Mouse (Mus musculus): Measurements from ENCODE around the gene Cfap161.

The Cfap161 gene

DNA sequence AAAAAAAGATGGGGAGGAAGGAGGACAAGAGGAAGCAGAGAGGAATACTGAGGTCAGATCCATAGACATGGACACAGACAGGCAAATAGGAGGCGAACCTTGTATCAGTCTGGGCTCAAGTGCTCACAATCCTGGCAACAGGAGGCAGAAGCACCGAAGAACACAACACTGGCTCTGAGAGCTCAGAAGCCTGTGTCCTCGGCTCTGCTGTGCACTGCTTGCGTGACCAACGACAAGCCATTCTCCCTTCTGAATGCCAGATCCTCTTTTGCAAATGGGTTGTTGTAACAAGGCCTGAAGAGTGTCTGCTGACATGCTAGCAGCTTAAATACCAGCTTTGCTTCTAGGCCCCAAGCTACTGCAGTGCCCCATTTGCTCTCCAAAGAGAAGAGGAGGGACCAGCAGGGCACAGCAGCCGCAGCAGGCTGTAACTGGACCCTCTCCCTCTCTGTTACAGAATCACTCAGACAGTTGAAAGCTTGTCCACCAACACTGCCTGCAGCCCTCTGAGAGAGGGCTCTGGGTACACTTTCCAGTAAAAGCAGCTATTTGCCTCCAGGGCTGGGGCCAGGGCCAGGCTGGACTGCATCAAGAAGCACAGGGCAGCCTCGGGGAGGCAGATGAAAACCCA is 54.9 kb downstream of the Cfap161 start:
- DNase-seq (ENCODE audit: low read depth, low spot score) = no peak

DNA sequence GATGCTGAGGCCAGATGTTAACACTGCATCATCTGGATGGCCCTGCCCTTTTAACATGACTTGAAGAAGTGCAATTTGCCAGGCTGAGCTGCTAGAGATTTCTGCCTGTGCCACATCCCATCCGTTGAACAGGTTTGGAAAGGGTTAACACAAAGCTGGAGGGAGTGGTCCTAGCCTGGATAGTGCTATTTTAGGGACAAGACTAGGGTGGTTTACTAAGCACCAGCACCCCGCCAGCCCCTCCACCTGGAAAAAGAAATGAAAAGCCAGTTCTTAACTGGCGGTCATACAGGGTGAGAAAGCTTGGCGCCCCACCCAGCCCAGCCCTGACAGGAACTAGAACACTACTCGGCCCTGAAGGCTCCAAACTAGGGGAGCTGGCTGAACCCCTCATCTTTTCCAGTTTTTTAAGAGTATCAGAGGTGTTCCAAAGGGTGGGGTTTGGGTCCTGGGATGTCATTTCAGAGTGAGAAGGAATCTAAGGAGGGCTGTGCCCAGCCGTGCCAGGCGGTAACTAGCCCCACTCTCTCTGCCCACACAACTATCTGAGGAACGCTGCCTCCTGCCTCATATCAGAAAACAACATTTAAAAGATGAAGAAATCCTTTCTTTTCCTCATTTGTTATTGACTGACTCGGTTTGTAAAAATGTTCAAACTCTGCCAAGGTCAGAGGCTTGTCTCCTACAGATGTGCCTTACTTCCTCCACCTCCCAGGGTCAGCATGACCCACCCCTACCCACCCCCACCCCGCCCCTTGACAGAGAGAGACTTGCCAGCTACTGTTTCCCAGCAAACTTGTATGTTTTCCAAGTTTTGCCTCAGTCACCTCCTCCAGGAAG is 55.8 kb downstream of the Cfap161 start:
- no peak for DNase-seq (ENCODE audit: low read depth, low spot score)

DNA sequence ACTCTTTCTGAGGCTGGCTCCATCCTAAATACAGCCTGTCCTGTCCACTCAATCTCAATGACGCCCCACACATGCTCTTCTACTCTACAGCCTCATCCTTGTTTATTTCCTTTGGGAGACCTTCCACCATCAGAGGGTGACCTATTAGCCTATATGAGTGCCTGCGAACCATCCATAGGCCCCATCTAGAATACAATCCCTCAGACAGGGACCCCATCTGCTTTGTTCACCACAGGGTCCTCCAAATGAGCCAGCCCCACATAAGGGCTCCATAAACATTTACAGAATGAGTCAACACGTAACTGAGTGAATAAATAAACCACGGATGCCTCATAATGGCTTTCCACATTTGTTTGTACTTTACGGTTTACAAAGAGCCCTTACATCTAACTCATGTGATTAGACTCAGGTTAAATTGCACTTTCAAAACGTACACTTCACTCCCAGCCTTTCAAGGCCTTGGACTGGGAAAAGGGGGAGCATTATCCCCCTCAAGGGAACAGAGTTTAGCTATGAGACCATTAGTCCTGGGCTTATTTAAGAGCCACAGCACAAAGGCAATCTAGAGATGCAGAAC is 56.7 kb downstream of the Cfap161 start:
- no peak for DNase-seq (ENCODE audit: low read depth, low spot score)

DNA sequence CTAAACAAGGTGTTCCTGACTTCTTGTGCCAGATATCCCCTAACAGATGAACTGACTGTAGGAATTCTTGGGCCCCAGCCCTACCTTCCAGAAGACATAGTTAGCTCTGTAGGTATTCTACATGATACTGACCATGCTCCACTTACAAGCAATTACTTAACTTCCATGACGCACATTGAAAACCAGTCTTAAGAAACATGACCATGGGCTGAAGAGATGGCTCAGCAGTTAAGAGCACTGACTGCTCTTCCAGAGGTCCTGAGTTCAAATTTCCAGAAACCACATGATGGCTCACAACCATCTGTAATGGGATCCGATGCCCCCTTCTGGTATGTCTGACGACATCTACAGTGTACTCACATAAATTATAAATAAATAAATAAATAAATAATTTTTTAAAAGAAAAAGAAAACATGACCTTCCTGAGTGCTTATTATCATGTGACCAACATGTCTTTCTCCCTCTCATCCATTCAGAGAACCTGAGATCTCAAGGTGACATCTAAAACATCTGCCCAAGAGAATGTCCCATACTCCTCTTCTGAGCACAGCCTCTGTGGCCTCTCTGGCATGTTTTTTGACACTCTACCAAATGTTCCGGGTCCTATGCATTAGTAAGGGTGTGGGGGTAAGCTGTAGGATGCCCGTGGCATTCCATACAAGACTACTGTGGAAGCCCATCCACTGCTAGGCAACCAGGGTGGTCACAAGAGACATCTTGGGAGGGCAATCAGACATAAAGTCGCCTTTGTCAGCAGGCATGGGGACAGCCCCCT is 58.2 kb downstream of the Cfap161 start:
- DNase-seq (ENCODE audit: low read depth, low spot score) = no peak

DNA sequence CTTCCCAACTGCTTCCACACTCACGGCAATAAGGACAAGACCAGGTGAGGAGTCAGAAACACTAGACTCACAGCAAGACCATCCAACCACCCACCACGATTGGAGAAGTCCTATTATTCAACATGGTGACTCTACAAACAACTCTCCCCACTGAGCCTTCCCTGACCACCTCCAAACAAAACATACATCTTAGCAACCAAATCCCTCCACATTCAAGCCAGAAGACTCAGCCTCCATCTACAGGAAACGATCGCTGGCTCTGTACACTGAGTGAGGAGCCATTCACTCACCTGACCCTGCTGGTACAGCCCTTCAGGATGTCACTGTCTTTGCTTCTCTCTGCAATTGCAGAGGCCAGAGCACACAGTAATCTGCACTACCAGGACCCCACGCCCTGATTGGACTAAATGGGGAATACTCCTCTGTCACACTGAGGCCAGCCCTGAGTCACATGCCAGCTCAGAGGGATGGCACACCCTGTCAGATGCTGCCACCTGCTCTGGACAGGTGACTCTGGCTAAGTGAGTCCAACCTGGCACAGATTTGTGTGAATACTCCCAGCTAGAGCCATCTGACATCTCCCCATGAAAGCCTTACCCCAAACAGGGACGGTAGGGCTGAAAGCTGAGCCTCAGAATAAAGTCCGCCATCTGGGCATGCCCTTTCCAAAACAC is 59.4 kb downstream of the Cfap161 start:
- DNase-seq (ENCODE audit: low read depth, low spot score) = no peak

DNA sequence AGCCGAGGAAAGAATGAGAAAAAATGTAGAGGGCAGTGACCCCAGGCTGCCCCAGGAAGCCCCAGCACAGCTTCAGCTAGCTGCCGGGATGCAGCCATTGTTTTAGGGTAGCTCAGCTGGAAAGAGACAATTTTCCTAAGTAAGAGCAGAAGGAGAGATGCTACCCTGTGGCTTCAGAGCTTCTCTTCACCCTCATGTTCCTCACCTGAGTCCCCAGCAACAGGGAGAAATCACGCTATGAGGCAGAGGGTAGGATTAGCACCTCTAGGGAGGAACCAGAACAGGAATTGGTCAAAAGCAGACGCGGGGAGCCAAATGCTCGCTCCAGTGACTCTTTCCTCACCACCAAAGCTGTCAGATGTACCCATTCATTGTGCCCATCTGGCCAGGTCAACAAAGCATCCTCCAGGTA is 60.0 kb downstream of the Cfap161 start:
- DNase-seq (ENCODE audit: low read depth, low spot score) = no peak

DNA sequence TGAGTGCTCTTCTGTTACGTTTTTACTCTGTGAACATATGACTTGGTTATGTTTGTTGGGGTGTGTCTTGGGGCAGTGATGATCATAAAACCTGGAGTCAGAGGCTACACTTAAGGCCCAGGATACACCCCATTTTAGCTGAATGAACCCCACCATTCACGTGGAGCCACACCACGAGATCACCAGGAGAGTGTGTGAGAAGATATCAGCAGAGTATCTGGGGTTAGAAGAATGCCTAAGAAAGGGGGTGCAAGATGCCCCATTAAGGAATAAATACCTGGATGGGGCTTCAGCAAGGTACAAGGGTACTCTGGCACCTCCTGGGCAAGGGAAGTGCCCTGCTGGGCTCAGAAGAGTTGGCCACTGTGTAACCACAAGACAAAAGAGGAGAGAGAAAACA is 60.4 kb downstream of the Cfap161 start:
- DNase-seq (ENCODE audit: low read depth, low spot score) = no peak

DNA sequence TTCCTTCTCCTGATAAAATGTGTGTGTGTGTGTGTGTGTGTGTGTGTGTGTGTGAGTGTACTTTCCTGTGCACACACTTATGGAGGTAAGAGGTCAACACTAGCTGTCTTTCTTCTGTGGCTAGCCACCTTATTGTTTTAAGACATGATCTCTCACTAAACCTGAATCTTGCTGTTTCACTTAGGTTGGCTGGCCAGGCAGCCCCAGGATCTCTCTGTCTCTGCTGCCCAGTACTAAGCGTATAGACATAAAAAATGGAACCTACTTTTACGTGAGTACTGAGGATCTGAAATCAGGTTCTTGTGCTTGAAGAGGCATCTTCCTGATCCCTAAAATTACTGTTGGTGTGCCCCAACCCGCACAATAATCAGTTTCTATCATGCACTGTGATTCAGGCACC is 61.9 kb downstream of the Cfap161 start:
- no peak for DNase-seq (ENCODE audit: low read depth, low spot score)

DNA sequence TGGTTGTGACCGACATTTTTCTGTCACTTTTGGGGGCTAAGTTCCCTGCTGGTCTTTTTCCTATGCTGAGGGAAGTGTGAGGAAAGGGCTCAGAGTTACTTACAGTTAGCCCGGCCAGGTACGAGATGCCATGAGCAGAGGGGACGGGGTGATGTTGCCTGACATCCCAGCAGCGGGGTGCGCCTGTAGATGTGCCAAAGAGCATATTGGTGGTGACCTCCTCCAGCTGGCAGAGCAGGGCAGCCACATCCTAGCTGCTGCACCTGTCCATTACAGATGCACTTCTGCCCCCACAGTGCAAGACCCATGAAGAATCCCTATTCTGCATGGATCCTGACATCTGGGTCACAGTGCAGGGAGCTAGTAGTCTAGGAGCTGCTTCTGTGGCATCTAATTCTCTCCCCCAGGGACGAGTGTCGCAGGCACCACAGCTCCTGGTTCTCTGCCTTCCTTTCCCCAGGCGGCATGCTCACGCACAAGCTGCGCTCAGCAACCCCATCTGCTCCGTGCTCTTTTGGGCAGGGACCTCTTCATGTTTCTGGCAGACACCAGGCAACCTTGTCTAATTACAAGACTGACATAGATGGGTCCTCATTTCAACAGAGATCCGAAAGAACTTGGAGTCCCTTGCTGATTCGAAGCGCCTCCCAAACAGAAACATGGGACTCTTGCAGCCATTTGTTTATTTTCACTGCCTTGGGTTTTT is 62.6 kb downstream of the Cfap161 start:
- no peak for DNase-seq (ENCODE audit: low read depth, low spot score)

DNA sequence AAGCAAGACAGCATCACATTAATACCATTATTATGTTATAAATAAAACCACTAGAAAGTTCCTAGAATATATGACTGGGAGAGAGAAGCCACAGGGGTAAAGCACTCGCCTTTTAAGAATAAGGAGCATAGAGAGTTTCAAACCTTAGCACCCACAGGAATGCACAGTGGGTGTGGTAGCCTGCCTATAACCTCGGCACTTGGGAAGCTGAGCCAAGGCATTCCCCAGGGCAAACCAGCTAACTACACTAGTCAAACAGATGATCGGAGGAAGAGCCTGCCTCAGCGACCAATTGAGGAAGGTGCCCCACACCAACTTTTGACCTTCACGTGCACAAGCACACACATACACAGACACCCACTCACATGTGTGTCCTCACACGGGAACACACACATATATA is 63.4 kb downstream of the Cfap161 start:
- DNase-seq (ENCODE audit: low read depth, low spot score) = no peak

DNA sequence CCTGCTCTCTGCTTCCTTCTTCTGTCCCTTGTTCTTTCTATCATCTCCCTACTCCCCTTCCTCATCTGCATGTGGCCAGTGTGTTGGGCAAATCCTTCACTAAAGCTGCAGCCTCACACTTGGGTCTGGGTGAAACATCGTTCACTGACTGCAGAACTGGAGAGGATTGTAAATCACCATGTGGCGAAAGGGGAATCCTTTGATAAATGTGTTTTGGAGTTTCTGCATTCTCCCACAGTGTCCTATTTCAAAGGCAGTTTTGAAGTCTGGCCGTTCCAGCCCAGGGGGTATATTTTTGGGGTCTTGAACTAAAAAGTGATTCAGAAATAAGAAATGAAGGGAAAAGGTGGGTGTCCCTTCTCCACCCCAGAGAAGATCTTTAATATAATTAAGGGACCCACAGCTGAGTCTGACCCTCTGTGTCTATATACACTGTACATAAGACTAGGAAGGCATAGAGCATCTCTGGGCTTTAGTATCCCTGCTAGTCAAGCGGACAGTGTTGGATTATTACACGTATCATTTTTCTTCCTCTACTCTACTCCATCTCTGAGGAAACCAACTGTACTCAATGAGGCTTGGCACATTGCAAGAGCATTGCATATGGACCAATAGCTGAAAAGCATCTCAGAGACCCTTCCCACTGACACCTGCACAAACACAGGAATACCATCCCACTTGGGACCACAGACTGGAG is 67.6 kb downstream of the Cfap161 start:
- peak; percentile 63 for DNase-seq (ENCODE audit: low read depth, low spot score)

DNA sequence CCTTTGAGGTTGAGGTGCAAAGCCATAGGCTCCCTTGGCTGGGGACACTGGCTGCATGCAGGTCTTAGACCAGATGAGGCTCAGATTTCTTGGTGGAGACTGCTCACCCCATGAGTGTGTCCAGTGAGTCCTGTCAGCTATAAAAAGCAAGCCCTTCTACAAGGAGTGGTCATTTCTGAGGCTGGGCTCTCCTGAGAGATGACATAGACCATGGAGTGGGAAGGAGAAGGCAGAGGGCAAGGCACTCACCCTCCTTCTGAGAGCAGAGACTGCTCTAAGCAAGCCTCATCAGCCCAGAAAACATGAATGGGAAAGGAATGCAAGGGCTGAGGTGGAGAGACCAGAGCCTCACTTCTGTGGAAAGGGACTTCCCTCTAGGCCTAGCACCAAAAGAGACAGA is 68.9 kb downstream of the Cfap161 start:
- DNase-seq (ENCODE audit: low read depth, low spot score) = no peak

DNA sequence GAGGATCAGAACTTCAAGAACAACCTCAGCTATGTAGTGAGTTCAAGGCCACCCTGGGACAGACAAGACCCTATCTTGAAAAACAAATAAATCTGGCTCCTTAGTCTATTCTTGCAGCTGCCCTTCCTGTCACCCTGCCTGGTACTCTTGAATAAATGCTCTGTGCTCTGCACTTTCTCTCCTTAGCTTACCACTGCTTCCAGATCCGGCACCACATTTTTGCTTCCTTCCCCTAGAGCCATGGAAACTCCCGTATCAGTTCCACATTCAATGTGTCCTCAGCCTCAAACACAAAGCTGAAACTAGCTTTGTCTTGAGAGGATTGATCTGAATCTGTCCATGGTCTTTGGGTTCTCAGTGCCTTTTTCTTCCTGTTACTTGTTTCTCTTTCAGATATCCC is 70.1 kb downstream of the Cfap161 start:
- DNase-seq (ENCODE audit: low read depth, low spot score) = no peak

Measured in mesoderm, embryonic 11.5 days (tissue).